Mouse (Mus musculus) brain, embryonic 14.5 days (tissue): Measurements from ENCODE around the gene Lpar3.

Experiments
- CTCF ChIP-seq: fragments of 200-500 bp; IDR thresholded peaks from 2 replicates; pipeline ENCODE4 v1.5.1; 2012; ENCODE audit warnings: inconsistent platforms, mild to moderate bottlenecking, moderate library complexity, borderline replicate concordance; ENCODE audit not compliant: insufficient read depth, insufficient read length; ENCODE audit errors: extremely low read depth
- POLR2A ChIP-seq: fragments of 200-500 bp; IDR thresholded peaks from 2 replicates; pipeline ENCODE4 v1.6.1; 2012; ENCODE audit warnings: mild to moderate bottlenecking, inconsistent platforms, borderline replicate concordance; ENCODE audit not compliant: poor library complexity, insufficient read depth, insufficient read length, severe bottlenecking; ENCODE audit errors: extremely low read depth

GRCm38 (mm10) chr3:146227427-146227826, 6.7 kb downstream of the Lpar3 start:
- TF ChIP-seq CTCF (no peak), POLR2A (no peak)
